In genomic region chr2:125795118-125795517, GRCm38 (mm10) we compare ENCODE assay signal across 24 mouse cellular contexts. TPM values are rescaled to one million over a fixed set of nuclear protein-coding genes. Genes with fewer than 3 reads are reported as not detected.
DNase-seq lines count a peak whose midpoint lies in the region; ATAC-seq and TF ChIP-seq lines count a peak whose summit lies in the region.
"Had no signal": no experiment of that assay in that cellular context is flagged by ENCODE, and none has a peak within 500 bp of the region (broad histone marks: within the 10 kb centered on the region; RNA-seq: fewer than 3 reads in every experiment).

No protein-coding gene starts in this region.

- TF ChIP-seq EP300 in MEL (IDR thresholded peaks at IDR 0.05; ENCODE audit: low read depth in 1 of 2, low read length in 2 of 2): no peak

- intact Hi-C loops in gastrocnemius, adult 2 months (cut with DNase I): no loop called here

- H3K4me3 ChIP-seq in MEL (ENCODE audit: control insufficient read depth in 1 of 2, insufficient read depth in 1 of 2, low read depth in 2 of 2, low read length in 2 of 2): no peak overlapping the region
- no peak overlapping the region for H3K4me3 ChIP-seq in gastrocnemius, adult 2 months
- H3K4me3 ChIP-seq in forebrain, embryonic 14.5 days (ENCODE audit: low read depth, low read length): no peak overlapping the region
- H3K4me3 ChIP-seq: embryonic facial prominence, embryonic 13.5 days; embryonic facial prominence, embryonic 15.5 days; erythroblast, embryonic 14.5 days; forebrain, embryonic 13.5 days had no signal

- peaks cover 0 to 15% of the 10 kb centered on the region in 2 experiments; a peak in 2 of 4 replicates for H3K36me3 ChIP-seq in MEL (ENCODE audit: control insufficient read depth in 1 of 2, insufficient read depth in 2 of 2, low read length in 2 of 2)
- H3K36me3 ChIP-seq in forebrain, embryonic 14.5 days (ENCODE audit: control insufficient read depth, insufficient read depth, low read length): no peaks in the 10 kb centered on the region
- H3K36me3 ChIP-seq: embryonic facial prominence, embryonic 13.5 days; embryonic facial prominence, embryonic 15.5 days had no signal

- peak; percentile 50 for ATAC-seq in common myeloid progenitor, adult 5-6 weeks (replicated peaks; ENCODE audit: low read depth, poor library complexity, severe bottlenecking)
- peak; percentile 56 to 60; a peak in 3 of 4 replicates for ATAC-seq in hematopoietic stem cell, adult 5-6 weeks (replicated peaks in 1 of 2; ENCODE audit: insufficient read depth in 1 of 2, low FRiP score in 2 of 2, low TSS enrichment in 1 of 2, low read depth in 1 of 2, poor library complexity in 2 of 2, severe bottlenecking in 2 of 2)
- peak; percentile 33 for ATAC-seq in megakaryocyte progenitor cell, adult 5-6 weeks (replicated peaks; ENCODE audit: poor library complexity)
- ATAC-seq in forebrain, embryonic 14.5 days: no peak
- ATAC-seq: activated CD4-positive, CD25-positive, alpha-beta regulatory T cell, adult 4 months; forebrain, embryonic 13.5 days; forebrain, embryonic 16.5 days; Patski had no signal

- no peaks in the 10 kb centered on the region for H3K79me2 ChIP-seq in MEL (ENCODE audit: control insufficient read depth, insufficient read depth, low read length, poor library complexity)

- no peak for TF ChIP-seq CTCF in MEL (IDR thresholded peaks at IDR 0.05 in 2 of 3, conservative IDR thresholded peaks at IDR 0.05 in 1 of 3; ENCODE audit: control insufficient read depth in 1 of 3, insufficient read depth in 1 of 3, low read depth in 2 of 3, low read length in 3 of 3, poor library complexity in 1 of 3, severe bottlenecking in 1 of 3)
- no peak for TF ChIP-seq CTCF in gastrocnemius, adult 2 months (IDR thresholded peaks at IDR 0.05)

- 69% methylated on average over 2 of the region's 2 CpGs for WGBS in forebrain, embryonic 14.5 days

- H3K27ac ChIP-seq in MEL (ENCODE audit: control insufficient read depth, low read depth, low read length): no peak overlapping the region
- H3K27ac ChIP-seq in gastrocnemius, adult 2 months: no peak overlapping the region
- H3K27ac ChIP-seq in forebrain, embryonic 14.5 days (ENCODE audit: low read depth, low read length): no peak overlapping the region
- H3K27ac ChIP-seq: embryonic facial prominence, embryonic 13.5 days; embryonic facial prominence, embryonic 15.5 days; forebrain, embryonic 13.5 days had no signal

- peaks cover 0 to 21% of the 10 kb centered on the region in 2 experiments; a peak in 3 of 4 replicates for H3K4me1 ChIP-seq in MEL (ENCODE audit: control insufficient read depth in 1 of 2, insufficient read depth in 2 of 2, low read length in 2 of 2)
- no peaks in the 10 kb centered on the region for H3K4me1 ChIP-seq in forebrain, embryonic 14.5 days (ENCODE audit: control insufficient read depth, insufficient read depth, low read length)
- H3K4me1 ChIP-seq: embryonic facial prominence, embryonic 15.5 days; forebrain, embryonic 13.5 days had no signal

- DNase-seq in MEL (ENCODE audit: low read depth, low spot score): peak; percentile 19
- no peak for DNase-seq in retina, postnatal 1 day
- no peak for DNase-seq in lung, postnatal 25 days (ENCODE audit: low spot score)
- no peak for DNase-seq in gastrocnemius, adult 2 months
- DNase-seq in forebrain, embryonic 14.5 days (ENCODE audit: low spot score): no peak
- DNase-seq: adrenal gland, adult 8-10 months; adrenal gland, postnatal 14 days; adrenal gland, postnatal 36 days; cerebellum, adult 11-12 months; cerebellum, adult 2 months; cerebellum, adult 9-10 months; cerebellum, postnatal 10 days; cerebellum, postnatal 25 days; embryo, embryonic 11 days had no signal

- no peak overlapping the region for H3K9ac ChIP-seq in MEL (ENCODE audit: control insufficient read depth, low read depth, low read length, poor library complexity, severe bottlenecking)
- no peak overlapping the region for H3K9ac ChIP-seq in forebrain, embryonic 14.5 days (ENCODE audit: low read length)
- H3K9ac ChIP-seq: embryonic facial prominence, embryonic 13.5 days; embryonic facial prominence, embryonic 15.5 days; forebrain, embryonic 13.5 days had no signal

- H3K27me3 ChIP-seq in MEL (ENCODE audit: control insufficient read depth in 1 of 2, insufficient read depth in 2 of 2, low read length in 2 of 2): no peaks in the 10 kb centered on the region; a peak in 1 of 4 replicates
- H3K27me3 ChIP-seq in forebrain, embryonic 14.5 days (replicated peaks; ENCODE audit: control insufficient read depth, insufficient read depth, low read length): no peaks in the 10 kb centered on the region
- H3K27me3 ChIP-seq: embryonic facial prominence, embryonic 13.5 days; embryonic facial prominence, embryonic 15.5 days; forebrain, embryonic 13.5 days; Patski had no signal

- no peak for TF ChIP-seq POLR2A in MEL (IDR thresholded peaks at IDR 0.05; ENCODE audit: control insufficient read depth in 1 of 2, insufficient read depth in 1 of 2, low read depth in 1 of 2, low read length in 2 of 2, poor library complexity in 1 of 2)

- TF ChIP-seq RAD21 in MEL (IDR thresholded peaks at IDR 0.05; ENCODE audit: low read depth, low read length): no peak

- no peaks in the 10 kb centered on the region for H3K9me3 ChIP-seq in MEL (replicated peaks; ENCODE audit: insufficient read depth, low read length)
- no peaks in the 10 kb centered on the region for H3K9me3 ChIP-seq in forebrain, embryonic 14.5 days (replicated peaks; ENCODE audit: control insufficient read depth, low read length)
- H3K9me3 ChIP-seq: embryonic facial prominence, embryonic 13.5 days; embryonic facial prominence, embryonic 15.5 days; forebrain, embryonic 13.5 days had no signal

- no peak overlapping the region for H3K4me2 ChIP-seq in forebrain, embryonic 14.5 days (ENCODE audit: low read length)
- H3K4me2 ChIP-seq: embryonic facial prominence, embryonic 13.5 days; embryonic facial prominence, embryonic 15.5 days; forebrain, embryonic 13.5 days had no signal

TF ChIP-seq in MEL, 35 proteins besides CTCF, POLR2A, EP300 and RAD21:
- TF ChIP-seq POLR2AphosphoS5 (IDR thresholded peaks at IDR 0.05; ENCODE audit: borderline replicate concordance, low read depth, low read length): no peak
- TF ChIP-seq CHD2 (IDR thresholded peaks at IDR 0.05; ENCODE audit: low read length): no peak
- no peak for TF ChIP-seq MXI1 (IDR thresholded peaks at IDR 0.05; ENCODE audit: low read depth, low read length)
- no peak for TF ChIP-seq ZKSCAN1 (IDR thresholded peaks at IDR 0.05; ENCODE audit: low read depth, low read length)
- TF ChIP-seq MAZ (IDR thresholded peaks at IDR 0.05; ENCODE audit: low read depth, low read length): no peak
- TF ChIP-seq TAL1 (IDR thresholded peaks at IDR 0.05; ENCODE audit: low read length): no peak
- TF ChIP-seq USF2 (IDR thresholded peaks at IDR 0.05; ENCODE audit: borderline replicate concordance in 1 of 2, insufficient read depth in 1 of 2, low read depth in 1 of 2, low read length in 2 of 2): no peak
- TF ChIP-seq SIN3A (IDR thresholded peaks at IDR 0.05; ENCODE audit: low read length): no peak
- no peak for TF ChIP-seq ELF1 (IDR thresholded peaks at IDR 0.05; ENCODE audit: low read depth, low read length)
- no peak for TF ChIP-seq NELFE (IDR thresholded peaks at IDR 0.05; ENCODE audit: low read depth, low read length)
- no peak for TF ChIP-seq SMC3 (IDR thresholded peaks at IDR 0.05; ENCODE audit: low read depth, low read length)
- no peak for TF ChIP-seq USF1 (IDR thresholded peaks at IDR 0.05; ENCODE audit: low read depth, low read length)
- TF ChIP-seq CHD1 (IDR thresholded peaks at IDR 0.05; ENCODE audit: low read depth, low read length): no peak
- TF ChIP-seq GATA1 (IDR thresholded peaks at IDR 0.05; ENCODE audit: low read depth, low read length): no peak
- no peak for TF ChIP-seq E2F4 (IDR thresholded peaks at IDR 0.05; ENCODE audit: borderline replicate concordance, low read depth, low read length)
- TF ChIP-seq MYC (IDR thresholded peaks at IDR 0.05; ENCODE audit: low read depth, low read length): no peak
- TF ChIP-seq MYB (IDR thresholded peaks at IDR 0.05; ENCODE audit: low read depth, low read length): no peak

RNA-seq across cellular contexts. Expression of gene Secisbp2l, which starts 12.4 kb away (rescaled TPM):
- total RNA-seq in MEL (2012; rRNA removed): 7.3 and 7.6 TPM in 2 replicates
- 10 to 100 TPM in 1 of 2 experiments, not detected in 1; 10.9 TPM for polyA plus RNA-seq in MEL (2012; ENCODE audit: insufficient read depth in 1 of 2, insufficient read length in 2 of 2, low read depth in 1 of 2, low replicate concordance in 2 of 2, missing spikeins in 1 of 2)
- total RNA-seq in common myeloid progenitor, adult 5-6 weeks (2017): 15.7 and 19.7 TPM in 2 replicates
- total RNA-seq in hematopoietic stem cell, adult 5-6 weeks (2017): 24.8 and 25.1 TPM in 2 replicates
- 11.6 and 12.4 TPM in 2 replicates for total RNA-seq in megakaryocyte progenitor cell, adult 5-6 weeks (2015)
- total RNA-seq in megakaryocyte progenitor cell, adult 5-6 weeks (2017): 12.7 and 16.1 TPM in 2 replicates
- total RNA-seq in gastrocnemius, adult 2 months (2021): 10 to 100 TPM; 16.3 to 18.2 TPM
- 25.1 and 32.0 TPM in 2 replicates for polyA plus RNA-seq in forebrain, embryonic 14.5 days (2014; fragmentation: Nextera tagmentation; extraction: Ambion mirVana)
